Mouse (Mus musculus) embryonic fibroblast, embryonic 13.5 days (primary cell): Measurements from ENCODE around the gene Nupl1. TPM values are rescaled to one million over a fixed set of nuclear protein-coding genes. Genes with fewer than 3 reads are reported as not detected.

Source experiments
- H3K27ac ChIP-seq: 2 replicates; pipeline ENCODE4 v1.5.1; 2012; ENCODE audit warnings: low read length, control low read depth, inconsistent platforms; ENCODE audit not compliant: insufficient read depth
- H3K4me1 ChIP-seq: 2 replicates; pipeline ENCODE4 v1.6.1; 2011; ENCODE audit warnings: low read length; ENCODE audit not compliant: control insufficient read depth, insufficient read depth
- H3K4me3 ChIP-seq: 2 replicates; pipeline ENCODE4 v1.5.1; 2011; ENCODE audit warnings: mild to moderate bottlenecking, control low read depth, low read length; ENCODE audit not compliant: insufficient read depth
- CTCF ChIP-seq: IDR thresholded peaks from 2 replicates; pipeline ENCODE4 v1.5.1; 2011; ENCODE audit warnings: mild to moderate bottlenecking, control low read depth, low read length, moderate library complexity, borderline replicate concordance; ENCODE audit not compliant: insufficient read depth
- POLR2A ChIP-seq: IDR thresholded peaks from 2 replicates; pipeline ENCODE4 v1.6.1; 2011; ENCODE audit warnings: low read depth, mild to moderate bottlenecking, control low read depth, low read length, moderate library complexity
- polyA plus RNA-seq: library from polyadenylated mRNA; stranded (reverse); fragments of >200 nt; gene quantifications from 2 replicates; pipeline ENCODE4 v1.2.4, GENCODE M21; 2011; ENCODE audit warnings: low read depth; ENCODE audit not compliant: missing spikeins, insufficient read length

Gene Nupl1
- polyA plus RNA-seq, 1 experiment: not detected

DNA sequence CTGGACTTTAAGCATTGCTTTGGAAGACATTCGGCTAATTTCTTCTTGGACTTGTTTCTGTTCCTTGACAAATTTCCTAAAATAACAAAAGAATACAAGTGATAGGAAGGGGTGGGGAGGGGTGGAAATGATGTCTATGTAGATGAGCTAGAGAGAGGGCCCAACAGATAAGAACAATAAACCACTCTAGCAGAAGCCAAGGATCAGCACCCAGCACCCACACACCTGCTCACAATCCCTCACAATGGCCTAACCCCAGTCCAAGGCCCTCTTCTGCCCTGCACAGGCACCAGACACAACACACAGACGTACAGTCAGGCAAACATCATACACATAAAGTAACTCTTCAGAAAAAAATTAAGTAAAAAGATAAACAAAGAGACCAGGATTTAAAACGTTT, 12.7 kb downstream of the Nupl1 start:
- Histone ChIP-seq H3K27ac (no peak overlapping the region), H3K4me3 (no peak overlapping the region), H3K4me1 (no peaks in the 10 kb centered on the region)

GRCm38 (mm10) chr14:60219886-60220285, 31.3 kb downstream of the Nupl1 start:
- Histone ChIP-seq H3K27ac (no peak overlapping the region), H3K4me3 (no peak overlapping the region), H3K4me1 (no peaks in the 10 kb centered on the region)
- TF ChIP-seq CTCF (no peak), POLR2A (no peak)

More for the DNA sequence above, 12.7 kb downstream of the Nupl1 start:
- TF ChIP-seq CTCF: no peak
- TF ChIP-seq POLR2A: no peak

GRCm38 (mm10) chr14:60217616-60218015, 33.6 kb downstream of the Nupl1 start:
- Histone ChIP-seq H3K27ac (no peak overlapping the region), H3K4me1 (no peaks in the 10 kb centered on the region), H3K4me3 (no peak overlapping the region)
- no peak for TF ChIP-seq POLR2A
- TF ChIP-seq CTCF: no peak

- Histone ChIP-seq H3K27ac (no peak overlapping the region), H3K4me3 (no peak overlapping the region), H3K4me1 (peaks cover 2% of the 10 kb centered on the region; the same call in 1 of the 2 replicates)
- TF ChIP-seq POLR2A (no peak), CTCF (no peak)
Observed at GRCm38 (mm10) chr14:60216125-60216524, 35.1 kb downstream of the Nupl1 start.

DNA sequence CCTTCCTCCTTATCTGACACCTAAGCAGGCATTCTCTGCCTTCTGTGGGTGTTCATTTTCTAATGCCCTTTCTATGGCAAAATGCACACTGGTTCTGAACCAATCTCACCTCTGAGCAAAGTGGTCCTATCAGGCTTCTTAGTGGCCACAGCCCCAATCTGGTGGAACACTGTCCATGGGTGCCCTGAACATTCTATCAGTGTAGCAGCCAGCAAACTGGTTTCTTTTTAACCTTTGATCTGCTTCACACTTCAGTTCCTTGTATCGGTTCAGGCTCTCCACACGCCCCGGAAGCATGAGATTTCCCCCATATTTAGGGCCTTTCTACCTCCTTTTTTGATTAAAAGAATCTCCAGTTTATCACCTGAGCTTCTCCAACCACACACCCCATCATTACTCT, 36.2 kb downstream of the Nupl1 start:
- TF ChIP-seq POLR2A (no peak), CTCF (no peak)
- no peak overlapping the region for H3K27ac ChIP-seq
- peaks cover 2% of the 10 kb centered on the region; the same call in 1 of the 2 replicates for H3K4me1 ChIP-seq
- no peak overlapping the region for H3K4me3 ChIP-seq

DNA sequence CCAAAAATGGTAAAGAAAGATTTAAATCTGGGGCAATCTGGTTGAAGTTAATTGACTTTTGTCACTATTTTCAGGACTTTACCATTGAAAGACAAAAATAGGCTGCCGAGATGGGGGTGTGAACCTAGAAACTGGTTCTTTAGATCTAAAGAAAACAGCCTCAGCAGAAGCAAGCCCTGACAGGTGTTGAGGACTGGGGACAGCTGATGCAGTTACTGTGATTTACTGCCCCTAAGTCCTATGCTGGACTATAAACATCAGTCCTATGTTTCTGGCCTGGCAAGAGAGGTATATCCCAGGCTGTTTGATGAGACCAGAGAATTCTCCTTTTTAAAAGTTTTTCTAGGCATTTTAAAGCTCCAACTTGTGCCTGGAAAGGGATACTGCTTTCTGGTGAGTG, 37.2 kb downstream of the Nupl1 start:
- Histone ChIP-seq H3K4me1 (peaks cover 2% of the 10 kb centered on the region; the same call in 1 of the 2 replicates), H3K27ac (no peak overlapping the region), H3K4me3 (no peak overlapping the region)
- TF ChIP-seq CTCF (no peak), POLR2A (no peak)

DNA sequence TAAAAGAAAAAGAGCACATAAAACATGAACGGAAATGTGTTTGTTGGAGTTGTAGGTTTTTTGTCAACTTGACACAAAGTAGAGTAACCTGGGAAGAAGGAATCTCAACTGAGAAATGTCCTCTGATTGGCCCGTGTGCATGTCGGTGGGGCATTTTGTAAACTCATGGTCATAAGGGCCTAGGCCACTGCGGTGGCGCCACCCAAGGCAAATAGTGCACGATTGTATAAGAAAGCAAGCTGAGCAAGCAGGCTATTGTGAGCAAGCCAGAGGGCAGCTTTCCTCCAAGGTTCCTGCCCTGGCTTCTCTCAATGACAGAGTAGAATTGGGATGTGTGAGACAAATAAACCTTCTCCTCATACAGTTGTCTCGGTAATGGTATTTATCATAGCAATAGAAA, 42.1 kb downstream of the Nupl1 start:
- Histone ChIP-seq H3K4me1 (peaks cover 2% of the 10 kb centered on the region; the same call in 1 of the 2 replicates), H3K4me3 (no peak overlapping the region), H3K27ac (no peak overlapping the region)
- TF ChIP-seq CTCF (no peak), POLR2A (no peak)

DNA sequence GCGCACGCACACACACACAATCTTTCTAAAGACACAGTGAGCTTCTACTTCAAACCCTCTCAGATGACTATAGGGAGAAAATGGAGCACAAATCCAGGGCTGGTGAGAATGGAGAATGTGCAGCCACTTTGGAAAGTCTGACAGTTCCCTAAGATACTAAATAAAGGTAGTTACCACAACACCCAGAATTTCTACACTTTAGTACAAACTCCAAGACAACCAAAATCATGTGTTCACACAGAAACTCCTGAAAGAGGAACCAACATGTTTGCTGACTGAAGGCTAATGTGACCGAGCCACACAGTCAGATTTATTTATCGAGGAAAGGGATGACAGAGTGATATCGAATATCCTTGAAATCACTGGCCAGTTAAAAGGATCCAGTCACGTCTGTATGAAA, 46.2 kb downstream of the Nupl1 start:
- TF ChIP-seq POLR2A: no peak
- TF ChIP-seq CTCF: no peak
- Histone ChIP-seq H3K4me1 (no peaks in the 10 kb centered on the region), H3K4me3 (no peak overlapping the region), H3K27ac (no peak overlapping the region)

GRCm38 (mm10) chr14:60196884-60197283, 54.3 kb downstream of the Nupl1 start, which contains the start of gene Atp8a2:
TSS of gene Atp8a2 (minus strand) at chr14:60197179.
- no peak for TF ChIP-seq CTCF
- no peak for TF ChIP-seq POLR2A
- no peaks in the 10 kb centered on the region for H3K4me1 ChIP-seq
- no peak within 1 kb of the TSS for H3K27ac ChIP-seq
- no peak within 1 kb of the TSS for H3K4me3 ChIP-seq

- no peak overlapping the region for H3K27ac ChIP-seq
- TF ChIP-seq POLR2A (no peak), CTCF (no peak)
- H3K4me3 ChIP-seq: no peak overlapping the region
- H3K4me1 ChIP-seq: no peaks in the 10 kb centered on the region
Observed at GRCm38 (mm10) chr14:60195999-60196398, 55.2 kb downstream of the Nupl1 start.

GRCm38 (mm10) chr14:60194606-60195005, 56.6 kb downstream of the Nupl1 start:
- no peaks in the 10 kb centered on the region for H3K4me1 ChIP-seq
- H3K4me3 ChIP-seq: no peak overlapping the region
- TF ChIP-seq CTCF (no peak), POLR2A (no peak)
- no peak overlapping the region for H3K27ac ChIP-seq
